12 mouse cellular contexts compared by ENCODE assay signal in genomic region chrX:84553441-84553840, GRCm38 (mm10).
"Had no signal": no experiment of that assay in that cellular context is flagged by ENCODE, and none has a peak within 500 bp of the region (broad histone marks: within the 10 kb centered on the region; RNA-seq: fewer than 3 reads in every experiment).

No protein-coding gene starts in this region.

- H3K9ac ChIP-seq: limb, embryonic 13.5 days; liver, embryonic 14.5 days; midbrain, embryonic 13.5 days; stomach, embryonic 15.5 days had no signal

- ATAC-seq: midbrain, embryonic 13.5 days had no signal

- H3K4me1 ChIP-seq: limb, embryonic 13.5 days; midbrain, embryonic 13.5 days; stomach, embryonic 15.5 days had no signal

- H3K27ac ChIP-seq: limb, embryonic 13.5 days; liver, embryonic 14.5 days; midbrain, embryonic 13.5 days; stomach, embryonic 15.5 days had no signal

- H3K4me3 ChIP-seq: limb, embryonic 13.5 days; midbrain, embryonic 13.5 days; stomach, embryonic 15.5 days had no signal

- H3K9me3 ChIP-seq: limb, embryonic 13.5 days; midbrain, embryonic 13.5 days; stomach, embryonic 15.5 days had no signal

- DNase-seq: layer of hippocampus, adult 9-11 months; layer of hippocampus, postnatal 36 days; lung, adult 18-20 months; lung, postnatal 36 days; right cerebral cortex, postnatal 4 days; spleen, adult 18-20 months; thymus, adult 2 months; thymus, postnatal 25 days had no signal

- H3K27me3 ChIP-seq: limb, embryonic 13.5 days; midbrain, embryonic 13.5 days; stomach, embryonic 15.5 days had no signal

- H3K4me2 ChIP-seq: limb, embryonic 13.5 days; midbrain, embryonic 13.5 days; stomach, embryonic 15.5 days had no signal

- H3K36me3 ChIP-seq: limb, embryonic 13.5 days; midbrain, embryonic 13.5 days; stomach, embryonic 15.5 days had no signal
